Mouse (Mus musculus): ENCODE measurements around the gene Cyp26b1.

GRCm38 (mm10) chr6:84587471-84588101 is 6.1 kb downstream of the Cyp26b1 start:
- TF ChIP-seq CTCF (IDR thresholded peaks at IDR 0.05; ENCODE audit: borderline replicate concordance, insufficient read depth, low read depth, low read length) = no peak
- TF ChIP-seq POLR2A (IDR thresholded peaks at IDR 0.05; ENCODE audit: borderline replicate concordance, insufficient read depth, low read length) = no peak

Data from cerebellum, adult 2 months (tissue).